Mouse (Mus musculus) heart, embryonic 15.5 days (tissue): Measurements from ENCODE around the gene Treml1. TPM values are rescaled to one million over a fixed set of nuclear protein-coding genes. Genes with fewer than 3 reads are reported as not detected.
"Not testable (repeated sequence)": the region's sequence is repeated elsewhere in the genome, so short reads cannot be mapped to it uniquely, and the experiment has no call there.

Experiments used
- ATAC-seq: fragments of 200-750 bp; cut with Nextera tagmentation; replicated peaks from 2 replicates; pipeline ENCODE4 v1.8.0; 2017; ENCODE audit warnings: low read depth, moderate TSS enrichment; ENCODE audit not compliant: insufficient number of reproducible peaks, insufficient read depth, low FRiP score
- H3K27ac ChIP-seq: fragments of 300-500 bp; sonication (generic); 2 replicates; pipeline ENCODE4 v1.5.1; 2015; ENCODE audit warnings: mild to moderate bottlenecking, inconsistent platforms
- H3K27me3 ChIP-seq: fragments of 300-500 bp; sonication (generic); 2 replicates; pipeline ENCODE4 v1.6.1; 2015; ENCODE audit warnings: inconsistent platforms
- H3K36me3 ChIP-seq: fragments of 300-500 bp; sonication (generic); 2 replicates; pipeline ENCODE4 v1.6.1; 2015; ENCODE audit warnings: mild to moderate bottlenecking, inconsistent platforms
- H3K4me1 ChIP-seq: fragments of 300-500 bp; sonication (generic); replicated peaks from 2 replicates; pipeline ENCODE4 v1.6.1; 2015; ENCODE audit warnings: inconsistent platforms
- H3K4me2 ChIP-seq: fragments of 300-500 bp; sonication (generic); 2 replicates; pipeline ENCODE4 v1.6.1; 2015; ENCODE audit warnings: inconsistent platforms, mild to moderate bottlenecking, moderate library complexity
- H3K4me3 ChIP-seq: fragments of 300-500 bp; sonication (generic); 2 replicates; pipeline ENCODE4 v1.5.1; 2015; ENCODE audit warnings: mild to moderate bottlenecking, inconsistent platforms
- H3K9ac ChIP-seq: fragments of 300-500 bp; sonication (generic); 2 replicates; pipeline ENCODE4 v1.6.1; 2015; ENCODE audit warnings: mild to moderate bottlenecking, inconsistent platforms
- H3K9me3 ChIP-seq: fragments of 300-500 bp; sonication (generic); replicated peaks from 2 replicates; pipeline ENCODE4 v1.6.1; 2016; ENCODE audit warnings: inconsistent platforms
- WGBS: fragments of 180-500 bp; shearing (Covaris S2); methylation state at CpG from one replicate; pipeline ENCODE4 v1.1.7; 2015; ENCODE audit warnings: mixed read lengths; 5-methylcytosine and 5-hydroxymethylcytosine counted together
- polyA plus RNA-seq: library from polyadenylated mRNA; unstranded; fragments of >200 nt; fragmentation: Nextera tagmentation; extraction: Ambion mirVana; gene quantifications from 2 replicates; pipeline ENCODE4 v1.2.1, GENCODE M21; 2015

The Treml1 gene
- polyA plus RNA-seq: 2.5 and 2.6 TPM in 2 replicates

DNA sequence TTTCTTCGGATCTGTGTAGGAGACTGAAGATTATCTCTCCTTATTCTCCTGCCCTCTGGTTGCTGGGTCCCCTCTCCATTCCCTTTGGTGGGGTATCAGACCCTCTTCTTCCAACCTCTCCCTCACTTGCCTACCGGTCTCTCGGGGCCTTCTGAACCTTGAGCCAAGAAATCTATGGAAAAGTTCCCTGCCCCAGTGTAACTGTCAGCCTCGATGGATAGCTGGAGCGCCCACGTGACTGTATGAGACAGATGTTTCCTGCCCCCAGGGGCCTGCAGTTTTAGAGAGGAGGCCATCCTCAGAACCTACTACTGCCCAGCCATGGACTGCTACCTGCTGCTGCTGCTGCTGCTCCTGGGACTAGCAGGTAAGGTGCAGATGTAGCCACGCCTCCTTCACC is at the start of gene Treml1:
TSS of gene Treml1 (plus strand) at position 301 of the 400 bp plus-strand sequence.
- H3K36me3 ChIP-seq: no peaks in the 10 kb centered on the region
- H3K4me1 ChIP-seq: peaks cover 27% of the 10 kb centered on the region
- no peaks in the 10 kb centered on the region for H3K27me3 ChIP-seq
- H3K9me3 ChIP-seq: no peaks in the 10 kb centered on the region
- H3K4me3 ChIP-seq: no peak within 1 kb of the TSS
- no peak within 1 kb of the TSS for H3K9ac ChIP-seq
- H3K27ac ChIP-seq: no peak within 1 kb of the TSS
- no peak within 1 kb of the TSS for H3K4me2 ChIP-seq
- 69% methylated on average over 7 of the region's 7 CpGs for WGBS
- ATAC-seq: no peak

GRCm38 (mm10) chr17:48312124-48312523 is 47.6 kb upstream of the Treml1 start:
- H3K9ac ChIP-seq: no peak overlapping the region
- H3K27me3 ChIP-seq: no peaks in the 10 kb centered on the region
- H3K4me3 ChIP-seq: no peak overlapping the region
- H3K9me3 ChIP-seq: no peaks in the 10 kb centered on the region
- H3K4me1 ChIP-seq: no peaks in the 10 kb centered on the region
- H3K27ac ChIP-seq: no peak overlapping the region
- H3K4me2 ChIP-seq: no peak overlapping the region
- H3K36me3 ChIP-seq: no peaks in the 10 kb centered on the region
- ATAC-seq: no peak
- 67% methylated on average over 2 of the region's 2 CpGs for WGBS

GRCm38 (mm10) chr17:48315905-48316579 is 43.7 kb upstream of the Treml1 start, which contains the start of gene B430306N03Rik:
Gene B430306N03Rik, plus strand, starts transcription at chr17:48316141.
- ATAC-seq, H3K9me3 ChIP-seq, H3K27me3 ChIP-seq, H3K4me1 ChIP-seq, H3K36me3 ChIP-seq, H3K9ac ChIP-seq, H3K4me2 ChIP-seq, H3K27ac ChIP-seq, H3K4me3 ChIP-seq: not testable (repeated sequence)
- WGBS: 73% methylated on average over 3 of the region's 3 CpGs

GRCm38 (mm10) chr17:48318686-48319085 is 41.0 kb upstream of the Treml1 start:
- H3K36me3 ChIP-seq: no peaks in the 10 kb centered on the region
- no peak overlapping the region for H3K9ac ChIP-seq
- no peaks in the 10 kb centered on the region for H3K4me1 ChIP-seq
- WGBS: 97% methylated on average over 1 of the region's 1 CpGs
- H3K27me3 ChIP-seq: no peaks in the 10 kb centered on the region
- H3K27ac ChIP-seq: no peak overlapping the region
- no peaks in the 10 kb centered on the region for H3K9me3 ChIP-seq
- no peak overlapping the region for H3K4me2 ChIP-seq
- ATAC-seq: no peak
- no peak overlapping the region for H3K4me3 ChIP-seq

GRCm38 (mm10) chr17:48321279-48321678 is 38.4 kb upstream of the Treml1 start:
- no peaks in the 10 kb centered on the region for H3K27me3 ChIP-seq
- no peaks in the 10 kb centered on the region for H3K36me3 ChIP-seq
- 62% methylated on average over 2 of the region's 2 CpGs for WGBS
- ATAC-seq: no peak
- H3K4me3 ChIP-seq: no peak overlapping the region
- H3K4me1 ChIP-seq: no peaks in the 10 kb centered on the region
- H3K9me3 ChIP-seq: no peaks in the 10 kb centered on the region
- no peak overlapping the region for H3K27ac ChIP-seq
- no peak overlapping the region for H3K9ac ChIP-seq
- H3K4me2 ChIP-seq: no peak overlapping the region

DNA sequence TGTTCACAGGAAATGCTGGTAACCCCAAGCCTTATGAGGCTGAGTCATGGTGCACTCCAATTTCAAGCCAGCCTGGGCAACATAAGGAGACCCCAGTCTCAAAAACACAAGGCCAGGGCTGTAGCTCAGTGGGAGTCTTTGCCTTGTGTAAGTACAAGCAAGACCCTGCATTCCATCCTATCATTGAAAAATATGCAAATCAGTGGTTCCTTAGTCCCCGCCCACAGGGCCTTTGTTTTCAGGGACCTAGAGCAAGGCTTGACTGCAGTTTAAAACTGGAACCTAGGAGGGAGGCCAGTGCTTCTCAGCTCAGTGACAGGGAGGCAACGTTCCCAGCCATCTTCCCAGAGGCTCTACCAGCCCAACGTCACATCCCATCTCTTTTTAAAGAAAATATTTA is 36.5 kb upstream of the Treml1 start:
- no peak for ATAC-seq
- Histone ChIP-seq H3K4me2 (no peak overlapping the region), H3K4me1 (no peaks in the 10 kb centered on the region), H3K27ac (no peak overlapping the region), H3K27me3 (no peaks in the 10 kb centered on the region), H3K4me3 (no peak overlapping the region), H3K9ac (no peak overlapping the region), H3K36me3 (no peaks in the 10 kb centered on the region), H3K9me3 (no peaks in the 10 kb centered on the region)
- 73% methylated on average over 3 of the region's 3 CpGs for WGBS

- Histone ChIP-seq H3K9ac (no peak overlapping the region), H3K4me2 (no peak overlapping the region), H3K27me3 (no peaks in the 10 kb centered on the region), H3K4me3 (no peak overlapping the region), H3K36me3 (no peaks in the 10 kb centered on the region), H3K9me3 (no peaks in the 10 kb centered on the region), H3K27ac (no peak overlapping the region), H3K4me1 (no peaks in the 10 kb centered on the region)
- ATAC-seq: no peak
- WGBS: 77% methylated on average over 5 of the region's 5 CpGs
Measured at GRCm38 (mm10) chr17:48324258-48324657, 35.5 kb upstream of the Treml1 start.

GRCm38 (mm10) chr17:48325093-48325492 is 34.6 kb upstream of the Treml1 start:
- H3K9me3 ChIP-seq: no peaks in the 10 kb centered on the region
- no peak overlapping the region for H3K4me3 ChIP-seq
- no peak overlapping the region for H3K4me2 ChIP-seq
- ATAC-seq: no peak
- H3K9ac ChIP-seq: no peak overlapping the region
- WGBS: 87% methylated on average over 6 of the region's 6 CpGs
- H3K4me1 ChIP-seq: no peaks in the 10 kb centered on the region
- no peak overlapping the region for H3K27ac ChIP-seq
- H3K36me3 ChIP-seq: no peaks in the 10 kb centered on the region
- no peaks in the 10 kb centered on the region for H3K27me3 ChIP-seq

- H3K27ac ChIP-seq: no peak overlapping the region
- no peaks in the 10 kb centered on the region for H3K4me1 ChIP-seq
- no peak overlapping the region for H3K4me3 ChIP-seq
- no peak for ATAC-seq
- H3K4me2 ChIP-seq: no peak overlapping the region
- H3K9ac ChIP-seq: no peak overlapping the region
- H3K9me3 ChIP-seq: no peaks in the 10 kb centered on the region
- H3K36me3 ChIP-seq: no peaks in the 10 kb centered on the region
- H3K27me3 ChIP-seq: no peaks in the 10 kb centered on the region
- 73% methylated on average over 11 of the region's 11 CpGs for WGBS
Measured at GRCm38 (mm10) chr17:48325638-48326037, 34.1 kb upstream of the Treml1 start.

DNA sequence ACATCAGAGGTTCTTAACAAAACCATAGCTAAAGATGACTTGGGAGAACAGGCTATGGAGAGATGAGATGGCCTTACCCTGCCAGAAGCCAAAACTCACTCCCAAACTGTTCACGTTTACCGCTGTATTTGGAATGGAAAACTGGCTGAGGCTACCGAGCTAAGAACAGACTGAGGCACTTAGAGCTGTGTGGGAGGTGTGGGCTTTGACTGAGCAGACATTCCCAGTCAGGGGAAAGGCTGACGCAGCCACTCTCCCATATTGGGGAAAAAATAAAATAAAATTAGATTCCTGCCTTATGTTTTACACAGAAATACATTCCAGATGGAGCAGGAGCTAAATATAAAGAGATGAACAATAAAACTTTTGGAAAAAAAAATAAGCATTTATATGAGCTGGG is 33.1 kb upstream of the Treml1 start:
- no peaks in the 10 kb centered on the region for H3K36me3 ChIP-seq
- no peak overlapping the region for H3K4me3 ChIP-seq
- H3K27ac ChIP-seq: no peak overlapping the region
- H3K9ac ChIP-seq: no peak overlapping the region
- H3K4me2 ChIP-seq: no peak overlapping the region
- H3K9me3 ChIP-seq: no peaks in the 10 kb centered on the region
- H3K4me1 ChIP-seq: no peaks in the 10 kb centered on the region
- no peaks in the 10 kb centered on the region for H3K27me3 ChIP-seq
- no peak for ATAC-seq
- 54% methylated on average over 4 of the region's 4 CpGs for WGBS

DNA sequence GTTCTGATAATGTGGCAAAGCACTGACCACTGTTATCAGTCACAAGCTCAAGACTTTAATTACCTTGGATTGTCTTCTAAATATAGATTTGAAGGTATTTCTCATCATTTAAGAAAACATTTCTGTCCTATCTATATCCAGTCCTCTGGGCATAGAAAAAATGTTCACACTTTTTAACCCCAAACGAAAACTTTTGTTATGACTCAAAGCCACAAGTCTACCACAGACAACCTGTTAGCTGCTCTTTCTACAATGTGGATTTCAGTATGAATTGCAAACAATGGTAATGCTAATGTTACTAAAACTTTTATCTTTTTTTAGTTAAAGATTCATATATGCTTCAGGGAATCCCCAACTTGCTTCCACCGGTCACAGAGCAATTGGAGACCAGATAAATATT is 27.2 kb upstream of the Treml1 start:
- Histone ChIP-seq H3K27me3 (no peaks in the 10 kb centered on the region), H3K9ac (no peak overlapping the region), H3K9me3 (no peaks in the 10 kb centered on the region), H3K4me3 (no peak overlapping the region), H3K4me2 (no peak overlapping the region), H3K27ac (no peak overlapping the region), H3K36me3 (no peaks in the 10 kb centered on the region), H3K4me1 (no peaks in the 10 kb centered on the region)
- WGBS: 65% methylated on average over 2 of the region's 2 CpGs
- no peak for ATAC-seq

DNA sequence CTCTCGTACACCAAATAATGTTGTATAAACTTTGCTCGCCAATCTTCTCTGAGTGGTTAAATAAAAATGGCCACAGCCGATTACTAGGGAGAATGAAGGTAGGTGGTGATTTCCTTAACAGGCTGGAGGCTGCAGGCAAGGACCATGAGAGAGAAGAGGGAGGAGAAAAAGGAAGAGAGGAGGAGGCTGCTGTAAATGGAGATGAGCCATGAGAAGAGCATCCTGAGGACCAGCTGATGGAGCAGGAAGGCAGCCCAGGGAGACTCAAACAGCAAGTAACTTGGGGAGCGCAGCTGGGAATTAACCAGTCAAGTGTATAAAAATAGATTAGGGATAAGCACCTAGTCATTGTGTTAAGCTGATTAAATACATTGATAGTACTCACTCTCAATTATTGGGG is 25.5 kb upstream of the Treml1 start:
- Histone ChIP-seq H3K4me2 (no peak overlapping the region), H3K27me3 (no peaks in the 10 kb centered on the region), H3K4me1 (no peaks in the 10 kb centered on the region), H3K9me3 (no peaks in the 10 kb centered on the region), H3K4me3 (no peak overlapping the region), H3K27ac (no peak overlapping the region), H3K36me3 (no peaks in the 10 kb centered on the region), H3K9ac (no peak overlapping the region)
- 83% methylated on average over 4 of the region's 4 CpGs for WGBS
- ATAC-seq: no peak
